Mouse (Mus musculus) cerebral cortex, adult 2 months (tissue): ENCODE measurements around the gene Mdc1.

ENCODE experiments used
- whole genome bisulfite sequencing: fragments of 180-500 bp; shearing (Covaris S2); methylation state at CpG from one replicate; pipeline ENCODE4 v1.1.7; 2018; 5-methylcytosine and 5-hydroxymethylcytosine counted together

The Mdc1 gene

DNA sequence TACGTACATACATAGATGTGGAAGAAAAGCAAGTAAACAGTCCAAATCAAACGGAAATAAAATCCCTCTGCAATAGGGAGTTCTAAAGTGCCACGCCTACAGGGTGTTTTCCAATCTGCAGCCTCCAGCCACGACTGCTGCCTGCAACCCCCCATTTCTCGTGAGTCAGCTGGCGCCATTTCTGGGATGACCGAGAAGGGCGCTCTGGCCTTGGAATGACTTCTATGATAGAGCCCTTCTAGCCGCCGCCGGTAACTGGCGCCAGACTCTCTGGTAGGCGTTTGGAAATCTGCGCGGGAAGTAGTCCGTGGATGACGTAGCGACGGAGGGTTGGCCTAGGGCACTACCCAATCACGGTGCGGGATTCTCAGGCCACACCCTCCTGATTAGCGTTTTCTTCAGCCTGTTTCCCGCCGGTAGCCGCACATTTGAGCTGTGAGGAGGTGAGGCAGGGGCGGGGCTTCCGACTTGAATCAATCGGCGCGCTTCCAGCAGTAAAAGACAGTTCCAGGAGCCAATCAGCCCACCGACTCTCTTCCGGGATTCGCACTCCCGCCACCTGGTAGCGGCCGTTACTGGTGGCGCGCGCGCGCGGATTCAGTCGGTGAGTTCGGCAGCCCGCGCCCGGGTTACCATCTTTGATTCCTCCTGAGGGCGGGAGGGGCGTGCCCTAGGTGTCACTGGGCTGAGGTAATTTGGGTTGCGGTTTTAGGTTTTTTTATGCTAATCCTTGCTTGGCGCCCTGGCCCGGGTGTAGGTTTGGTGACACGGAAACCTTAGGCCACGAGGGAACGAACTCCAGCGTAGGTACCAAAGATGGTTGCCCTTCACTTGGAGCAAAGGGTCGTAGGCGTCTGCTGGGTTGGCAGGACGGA is at the start of gene Mdc1:
Mdc1 (plus strand) TSS at position 440 of the 875 bp plus-strand sequence.
- WGBS: under 1% methylated on average over 59 of the region's 59 CpGs

DNA sequence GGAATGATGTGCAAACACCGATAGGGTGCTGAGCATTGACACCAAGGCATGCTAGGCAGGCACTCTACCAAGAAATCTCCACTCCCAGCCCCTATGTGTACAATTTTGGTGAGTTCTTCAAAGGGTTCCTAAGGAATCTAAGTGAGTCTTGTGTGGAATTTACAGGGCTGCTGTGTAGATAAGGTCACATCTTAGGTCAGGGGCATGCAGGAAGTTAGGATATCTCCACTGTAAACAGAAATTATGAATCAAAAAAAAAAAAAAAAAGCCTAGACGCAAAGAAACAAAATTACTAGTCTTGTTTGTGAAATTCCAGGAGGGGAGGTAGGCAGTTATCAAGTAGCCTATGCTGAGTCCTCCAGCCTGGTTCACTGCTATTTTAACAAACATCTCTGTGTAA is 48.5 kb upstream of the Mdc1 start:
- WGBS: 82% methylated on average over 2 of the region's 2 CpGs

GRCm38 (mm10) chr17:35795099-35795498 is 46.2 kb upstream of the Mdc1 start:
- WGBS: 67% methylated on average over 2 of the region's 2 CpGs

DNA sequence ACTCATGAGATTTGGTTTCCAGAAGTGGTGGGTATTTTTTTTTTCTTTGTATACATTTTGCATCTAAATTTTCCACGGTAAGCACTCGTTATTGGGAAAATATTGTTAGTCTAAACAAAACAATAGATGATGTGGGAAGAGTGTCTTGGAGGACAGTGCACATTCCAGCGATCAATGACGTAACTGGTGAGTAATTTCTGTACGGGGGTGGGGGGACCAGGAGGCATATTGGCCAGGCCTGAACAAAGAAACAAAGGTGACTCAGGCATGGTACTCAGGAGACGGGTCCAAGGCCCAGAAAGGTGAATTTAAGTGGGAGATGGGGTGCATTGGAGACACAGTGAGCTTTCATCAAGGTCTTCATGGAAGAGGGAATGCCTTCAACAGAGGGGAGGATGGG is 45.7 kb upstream of the Mdc1 start:
- 87% methylated on average over 6 of the region's 6 CpGs for WGBS

- WGBS: 83% methylated on average over 5 of the region's 5 CpGs
Measured at GRCm38 (mm10) chr17:35796835-35797234, 44.5 kb upstream of the Mdc1 start.

GRCm38 (mm10) chr17:35800905-35801304 is 40.4 kb upstream of the Mdc1 start:
- WGBS: 91% methylated on average over 2 of the region's 2 CpGs

DNA sequence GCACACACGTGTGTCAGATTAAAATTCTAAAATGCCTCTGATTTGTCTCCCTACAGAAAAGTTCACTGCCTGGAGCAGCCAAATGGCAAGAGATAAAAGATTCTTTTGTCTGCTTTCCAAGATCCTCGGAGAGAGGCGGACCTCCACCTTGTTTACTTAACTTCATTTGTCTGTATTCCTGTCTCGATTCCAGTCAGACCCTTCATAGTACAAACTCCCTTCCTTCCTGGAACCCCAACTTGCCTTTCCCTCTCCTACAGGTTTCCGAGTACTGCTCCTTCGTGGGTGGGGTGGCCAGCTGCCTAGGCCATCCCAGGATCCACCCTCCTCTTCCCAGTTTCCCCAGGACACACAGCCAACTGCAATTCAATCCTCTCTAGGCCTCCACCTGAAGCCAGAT is 38.3 kb upstream of the Mdc1 start:
- WGBS: 51% methylated on average over 6 of the region's 6 CpGs

DNA sequence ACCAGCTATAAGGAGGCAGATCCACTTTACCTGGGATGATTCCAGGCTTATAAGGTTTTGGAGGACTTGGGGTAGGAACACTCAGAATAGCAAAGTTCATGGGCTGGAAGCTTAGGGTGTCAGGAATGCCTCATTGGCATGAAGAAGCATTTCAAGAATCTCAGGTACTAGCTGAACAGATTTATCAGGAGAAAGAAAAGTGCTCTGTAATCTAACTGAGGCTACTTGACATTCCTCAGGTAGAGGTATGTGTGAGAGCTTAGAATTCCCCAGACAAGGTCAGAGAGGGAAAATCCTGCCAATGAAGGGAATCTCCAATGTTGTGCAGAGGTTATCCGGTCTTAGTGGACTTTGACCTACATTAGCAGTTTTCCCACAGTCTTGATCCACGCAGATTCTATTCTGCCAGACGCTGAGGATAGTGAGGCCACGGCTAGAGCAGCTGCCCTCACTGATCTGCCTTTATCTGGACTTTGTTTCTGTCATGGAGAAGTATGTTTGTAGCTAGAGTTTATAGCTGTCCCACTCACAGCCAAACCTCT is 37.4 kb upstream of the Mdc1 start:
- 86% methylated on average over 4 of the region's 4 CpGs for WGBS

DNA sequence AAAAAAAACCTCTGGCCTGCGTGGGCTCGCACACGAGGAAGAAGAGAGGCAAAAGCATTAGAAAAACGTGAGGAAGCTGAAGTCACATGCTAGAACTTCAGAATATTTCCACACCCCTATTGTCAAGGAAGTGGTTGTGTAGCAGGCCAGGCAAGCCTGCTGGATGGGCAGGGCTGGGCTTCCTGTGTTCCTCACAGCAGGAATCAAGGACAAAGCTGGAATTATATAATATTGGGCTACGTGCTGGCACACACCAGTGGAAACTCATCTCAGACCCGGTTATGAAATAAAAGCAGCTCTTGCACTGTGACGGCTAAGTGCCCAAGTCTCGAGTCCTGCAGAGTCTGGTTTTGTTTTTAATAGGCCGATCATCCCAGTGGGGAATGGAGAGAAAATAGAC is 33.2 kb upstream of the Mdc1 start:
- 48% methylated on average over 9 of the region's 9 CpGs for WGBS

GRCm38 (mm10) chr17:35809395-35809794 is 31.9 kb upstream of the Mdc1 start:
- WGBS: 88% methylated on average over 11 of the region's 11 CpGs

DNA sequence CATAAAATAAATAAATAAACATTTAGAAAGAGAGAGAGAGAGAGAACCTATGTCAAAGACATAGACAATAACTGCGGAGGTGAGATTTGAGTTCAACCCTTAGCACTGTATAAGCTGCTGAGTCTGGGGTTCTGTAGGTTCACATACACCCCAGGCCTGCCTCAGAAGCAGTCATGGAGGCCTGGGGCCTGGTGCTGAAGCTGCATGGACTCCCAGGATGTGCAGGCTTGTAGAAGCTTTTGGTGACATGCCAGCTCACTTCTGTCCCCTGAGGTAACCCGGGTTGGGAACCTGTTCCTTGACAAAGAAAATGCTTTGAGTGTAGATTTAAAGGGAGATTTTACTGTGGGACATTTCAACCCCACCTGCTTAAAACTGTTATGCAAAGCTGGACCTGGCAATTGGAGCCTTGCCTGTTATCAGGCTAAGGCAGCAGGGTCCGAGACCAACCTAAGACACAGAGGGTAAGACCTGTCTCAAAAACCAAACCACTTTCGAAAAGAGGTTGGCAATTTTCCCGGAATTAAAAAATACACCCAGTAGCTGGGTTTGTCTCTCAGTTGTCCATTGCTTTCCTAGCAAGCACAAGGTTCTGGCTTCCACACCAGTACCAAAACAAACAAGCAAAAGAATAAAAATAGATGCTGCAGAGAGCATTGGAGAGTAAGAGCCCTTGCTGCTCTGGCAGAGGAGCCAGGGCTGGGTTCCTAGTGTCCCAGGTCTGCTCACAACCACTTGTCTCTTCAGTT is 30.2 kb upstream of the Mdc1 start:
- WGBS: 72% methylated on average over 5 of the region's 5 CpGs

DNA sequence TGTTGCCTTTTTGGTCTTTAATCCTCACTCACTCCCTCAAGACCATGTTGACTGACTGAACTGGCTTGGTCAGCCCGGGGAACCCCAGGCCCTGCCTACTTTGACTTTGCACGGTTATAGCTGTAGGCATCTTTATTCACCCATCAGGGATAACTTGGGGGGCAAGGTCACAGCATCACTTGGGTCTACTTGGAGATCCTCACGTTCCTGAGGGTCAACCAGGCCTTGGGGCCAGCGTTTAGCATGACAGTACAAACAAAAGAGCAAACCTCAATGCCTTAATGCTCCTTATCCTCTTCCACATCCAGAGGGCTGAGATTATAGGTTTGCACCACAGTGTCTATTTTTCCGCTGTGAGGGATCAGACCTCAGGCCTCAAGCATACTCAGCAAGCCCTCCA is 29.0 kb upstream of the Mdc1 start:
- WGBS: 93% methylated on average over 5 of the region's 5 CpGs

- WGBS: 59% methylated on average over 6 of the region's 6 CpGs
Measured at GRCm38 (mm10) chr17:35812736-35813135, 28.6 kb upstream of the Mdc1 start.

DNA sequence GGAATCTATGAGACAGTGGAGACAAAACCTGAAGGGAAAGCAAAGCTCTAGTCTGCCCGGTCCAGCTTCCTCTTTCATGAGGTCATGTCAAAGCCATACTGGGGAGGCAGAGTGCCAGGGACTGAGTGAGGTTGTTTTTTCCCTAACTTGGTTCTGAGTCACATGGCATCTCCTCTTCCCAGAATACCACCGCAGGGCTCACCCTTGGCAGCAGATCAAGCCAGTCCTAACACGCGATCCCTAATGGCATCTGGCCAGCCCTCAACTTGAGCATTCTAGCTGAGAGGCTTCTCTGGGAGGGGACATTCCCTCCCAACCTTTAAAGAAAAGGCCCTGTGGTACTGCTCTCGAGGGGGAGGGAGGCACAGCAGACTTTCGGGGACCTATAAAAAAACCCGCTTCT is 28.1 kb upstream of the Mdc1 start:
- WGBS: 40% methylated on average over 7 of the region's 7 CpGs

DNA sequence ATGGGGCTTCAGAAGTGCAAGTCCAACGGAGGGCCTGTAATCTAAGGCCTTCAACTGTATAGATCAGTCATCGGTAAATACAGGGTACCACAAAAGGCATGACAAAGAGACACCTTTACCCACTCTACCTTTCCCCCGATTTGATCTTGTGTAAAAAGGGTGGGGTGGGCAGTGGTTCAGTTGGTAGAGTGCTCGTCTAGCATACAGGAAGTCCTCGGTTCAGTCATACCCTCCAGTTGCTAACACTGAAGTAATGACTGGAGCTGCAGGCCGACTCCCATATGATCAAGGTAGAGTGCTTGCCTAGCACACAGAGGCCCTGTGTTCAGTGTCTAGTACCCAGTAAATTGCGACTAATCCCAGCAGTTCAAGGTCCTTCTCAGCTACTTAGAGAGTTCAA is 27.7 kb upstream of the Mdc1 start:
- WGBS: 72% methylated on average over 7 of the region's 7 CpGs

DNA sequence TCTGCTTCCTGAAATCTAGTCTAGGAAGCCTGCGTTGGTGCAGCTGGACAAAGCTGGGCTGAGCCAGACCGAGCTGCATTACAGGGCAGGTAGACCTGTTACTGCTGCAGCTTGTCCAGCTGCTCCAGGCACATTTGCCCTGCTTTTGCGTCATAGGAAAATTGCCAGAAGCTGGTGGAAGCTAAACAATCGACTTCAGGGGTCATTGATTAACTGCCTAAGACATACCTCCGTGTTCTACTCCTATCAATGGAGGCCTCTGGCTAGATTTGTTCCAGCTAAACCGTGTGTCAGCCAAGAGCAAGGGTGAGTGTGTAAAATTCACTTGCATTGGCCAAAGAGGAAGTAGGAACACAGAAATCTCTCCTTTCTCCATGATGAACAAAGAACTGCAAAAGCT is 26.6 kb upstream of the Mdc1 start:
- 71% methylated on average over 6 of the region's 6 CpGs for whole genome bisulfite sequencing

DNA sequence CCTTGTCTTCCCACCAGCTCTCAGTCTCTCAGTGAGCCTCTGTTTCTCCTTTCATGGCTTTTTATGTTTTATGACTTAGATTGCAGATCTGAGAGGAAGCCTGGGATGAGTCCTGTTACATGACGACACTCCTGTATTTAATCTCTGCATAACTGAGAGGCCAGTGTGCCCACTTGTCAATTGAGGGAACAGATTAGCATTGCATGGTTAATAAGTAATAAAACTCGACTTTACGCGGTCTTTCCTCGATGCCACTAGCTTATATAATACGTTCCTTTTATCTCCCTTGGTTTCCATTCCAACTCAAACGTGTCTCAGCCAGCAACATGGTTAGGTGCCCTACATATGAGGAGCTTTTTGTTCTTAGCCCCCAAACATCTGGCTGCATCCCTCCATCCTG is 25.5 kb upstream of the Mdc1 start:
- 60% methylated on average over 7 of the region's 7 CpGs for WGBS

DNA sequence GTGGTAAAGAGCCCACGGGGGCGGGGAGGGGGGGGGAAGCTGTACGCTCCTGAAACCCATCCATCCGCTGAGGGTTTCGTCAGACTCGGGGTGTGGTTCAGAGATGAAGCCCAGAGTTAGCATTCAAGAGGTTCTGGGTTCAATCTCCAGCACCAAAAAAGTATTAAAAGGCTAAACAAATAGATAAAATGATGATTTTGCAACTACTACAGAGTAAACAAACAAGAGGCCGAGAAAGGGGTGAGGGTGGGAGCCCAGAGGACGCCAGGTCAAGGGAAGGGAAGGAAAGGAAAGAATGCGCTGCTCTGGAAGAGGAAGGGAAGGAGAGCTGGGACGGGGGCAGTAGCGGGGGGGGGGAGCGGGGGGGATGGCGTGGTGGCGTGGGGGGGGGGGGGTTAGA is 24.6 kb upstream of the Mdc1 start:
- 78% methylated on average over 9 of the region's 14 CpGs for WGBS

DNA sequence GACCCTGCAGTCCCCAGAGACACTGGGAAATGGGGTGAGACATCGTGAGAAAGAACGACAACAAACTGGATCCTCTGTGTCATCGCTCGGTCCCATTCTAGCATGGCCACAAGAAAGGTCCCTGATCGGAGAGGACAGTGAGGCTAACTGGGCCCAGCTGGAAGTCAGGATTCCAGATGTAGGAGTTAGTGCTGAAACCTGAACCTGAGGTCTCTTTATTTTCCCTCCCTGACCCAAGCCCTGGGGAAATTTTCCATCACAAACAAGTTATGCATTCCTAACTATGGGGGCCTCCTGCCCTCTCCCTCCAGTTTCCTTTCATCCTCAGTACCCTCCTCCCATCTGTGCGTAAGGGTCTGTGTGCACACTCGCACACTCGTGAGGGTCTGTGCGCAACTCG is 24.1 kb upstream of the Mdc1 start:
- WGBS: 82% methylated on average over 10 of the region's 10 CpGs

- WGBS: 68% methylated on average over 5 of the region's 5 CpGs
Measured at GRCm38 (mm10) chr17:35820111-35820510, 21.2 kb upstream of the Mdc1 start.

- 1% methylated on average over 62 of the region's 62 CpGs for WGBS
Measured at GRCm38 (mm10) chr17:35821439-35822430, 19.6 kb upstream of the Mdc1 start, which contains the start of gene Ier3. Ier3 (plus strand) TSS chr17:35821684.
